In the genomic region with DNA sequence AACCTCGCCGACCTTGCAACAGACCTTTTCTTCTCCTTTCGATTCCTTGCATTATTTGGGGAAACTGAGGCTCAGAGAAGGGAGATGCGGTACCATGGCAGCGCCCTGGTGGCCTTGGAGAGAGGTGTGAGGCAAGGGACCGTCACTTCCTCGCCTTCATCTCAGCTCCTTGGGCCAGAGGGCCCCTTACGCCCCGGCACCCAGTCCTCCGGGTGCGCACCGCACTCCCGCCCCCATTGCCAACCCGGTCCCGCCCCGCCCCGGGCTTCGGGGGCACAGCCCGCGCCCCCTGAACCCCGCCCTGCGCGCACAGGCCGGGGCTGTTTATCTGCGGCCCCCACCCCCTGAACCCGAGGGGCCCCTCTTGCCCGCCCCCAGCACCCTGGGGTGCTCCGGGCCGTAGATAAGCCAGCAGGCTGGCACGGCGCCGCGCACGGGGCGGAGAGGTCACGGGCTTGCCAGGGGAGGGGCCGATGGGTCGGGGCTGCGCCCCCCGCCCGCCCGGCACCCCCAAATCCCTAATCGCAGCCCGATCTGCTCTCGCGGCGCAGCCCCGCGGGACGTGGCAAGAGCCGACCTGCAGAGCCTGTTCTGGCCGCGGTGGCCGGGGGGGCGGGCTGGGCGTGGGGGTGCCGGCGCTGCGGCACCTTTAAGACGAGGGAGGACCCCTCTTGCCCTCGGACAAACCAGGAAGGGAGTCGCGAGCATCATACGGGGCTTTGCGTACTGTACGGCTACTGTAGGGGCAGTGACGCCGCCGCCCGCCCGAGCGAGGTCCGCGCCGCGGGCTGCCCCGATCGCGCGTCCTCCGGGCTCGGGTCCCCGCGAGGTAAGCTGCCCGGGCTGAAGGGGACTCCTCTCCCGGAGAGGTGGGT, we compare ENCODE assay signal across 8 mouse cellular contexts. TPM values are rescaled to one million over a fixed set of nuclear protein-coding genes. Genes with fewer than 3 reads are reported as not detected.
DNase-seq lines count a peak whose midpoint lies in the region; ATAC-seq lines count a peak whose summit lies in the region.

No protein-coding gene starts in this region.

- H3K27ac ChIP-seq in hindbrain, embryonic 15.5 days (replicated peaks), result peak overlapping the region; percentile 98

- peaks cover 32% of the 10 kb centered on the region for H3K27me3 ChIP-seq in hindbrain, embryonic 15.5 days

- under 1% methylated on average over 67 of the region's 86 CpGs for WGBS in hindbrain, embryonic 15.5 days

- H3K9ac ChIP-seq in hindbrain, embryonic 15.5 days, result peak overlapping the region; percentile 96

- intact Hi-C loops in left cerebral cortex, postnatal 25 days (cut with DNase I), result loop anchor here (2.0 kb wide), 2 partner anchors 41 to 65 kb away; partner anchors contain the start of genes Eef2 and Thop1

- no peaks in the 10 kb centered on the region for H3K36me3 ChIP-seq in hindbrain, embryonic 15.5 days

- H3K4me1 ChIP-seq in hindbrain, embryonic 15.5 days (replicated peaks), result peaks cover 44% of the 10 kb centered on the region

- H3K4me3 ChIP-seq in hindbrain, embryonic 15.5 days, result peak overlapping the region; percentile 96

- DNase-seq in ZHBTc4 (ENCODE audit: low read depth, low spot score), result peak; percentile 60
- DNase-seq in cerebellum, postnatal 4 days (ENCODE audit: low spot score in 2 of 2), result peak; percentile 48 to 70
- DNase-seq in gastrocnemius, adult 18-20 months (ENCODE audit: low spot score), result peak; percentile 73
- DNase-seq in left cerebral cortex, postnatal 25 days (ENCODE audit: low spot score in 2 of 2), result peak; percentile 71 to 73
- peak; percentile 83 to 86 for DNase-seq in right cerebral cortex, postnatal 10 days (ENCODE audit: low spot score in 2 of 2)
- peak; percentile 85 for DNase-seq in urinary bladder, postnatal 14 days (ENCODE audit: low spot score)

- peak overlapping the region; percentile 97 for H3K4me2 ChIP-seq in hindbrain, embryonic 15.5 days

- peak; percentile 7; the same call in 1 of the 2 replicates for ATAC-seq in hindbrain, embryonic 15.5 days (ENCODE audit: low FRiP score, low read depth)
- peak; percentile 19 for ATAC-seq in megakaryocyte progenitor cell, adult 5-6 weeks (replicated peaks; ENCODE audit: poor library complexity)

- no peaks in the 10 kb centered on the region for H3K9me3 ChIP-seq in hindbrain, embryonic 15.5 days

RNA-seq across cellular contexts. Expression of gene Zbtb7a, which starts 1.0 kb away (rescaled TPM):
- total RNA-seq in gastrocnemius, adult 18-20 months (2021), result 10 to 100 TPM; 22.1 to 24.5 TPM
- 15.3 and 16.2 TPM in 2 replicates for polyA plus RNA-seq in hindbrain, embryonic 15.5 days (2015; fragmentation: Nextera tagmentation; extraction: Ambion mirVana)
- 100 to 1,000 TPM; 114 TPM for total RNA-seq in left cerebral cortex, postnatal 25 days (2021)
- 17.4 and 18.9 TPM in 2 replicates for total RNA-seq in megakaryocyte progenitor cell, adult 5-6 weeks (2015)
- total RNA-seq in megakaryocyte progenitor cell, adult 5-6 weeks (2017), result 7.7 and 8.6 TPM in 2 replicates

RNA-seq across cellular contexts. Expression of gene Map2k2, which starts 30.4 kb away (rescaled TPM):
- total RNA-seq in gastrocnemius, adult 18-20 months (2021), result 100 to 1,000 TPM; 173 to 189 TPM
- 248 and 259 TPM in 2 replicates for polyA plus RNA-seq in hindbrain, embryonic 15.5 days (2015; fragmentation: Nextera tagmentation; extraction: Ambion mirVana)
- 100 to 1,000 TPM; 122 to 124 TPM for total RNA-seq in left cerebral cortex, postnatal 25 days (2021)
- total RNA-seq in megakaryocyte progenitor cell, adult 5-6 weeks (2015), result 34.4 and 42.5 TPM in 2 replicates
- total RNA-seq in megakaryocyte progenitor cell, adult 5-6 weeks (2017), result 50.1 and 54.9 TPM in 2 replicates

RNA-seq across cellular contexts. Expression of gene Pias4, which starts 31.7 kb away (rescaled TPM):
- 10 to 100 TPM; 15.3 to 17.1 TPM for total RNA-seq in gastrocnemius, adult 18-20 months (2021)
- polyA plus RNA-seq in hindbrain, embryonic 15.5 days (2015; fragmentation: Nextera tagmentation; extraction: Ambion mirVana), result 52.2 and 61.2 TPM in 2 replicates
- total RNA-seq in left cerebral cortex, postnatal 25 days (2021), result 10 to 100 TPM; 26.6 to 28.7 TPM
- total RNA-seq in megakaryocyte progenitor cell, adult 5-6 weeks (2015), result 9.4 and 10.0 TPM in 2 replicates
- total RNA-seq in megakaryocyte progenitor cell, adult 5-6 weeks (2017), result 9.4 and 9.8 TPM in 2 replicates

RNA-seq across cellular contexts. Expression of gene Creb3l3, which starts 37.4 kb away (rescaled TPM):
- under 1 TPM in 1 of 2 experiments, not detected in 1; 0.09 TPM for total RNA-seq in gastrocnemius, adult 18-20 months (2021)
- polyA plus RNA-seq in hindbrain, embryonic 15.5 days (2015; fragmentation: Nextera tagmentation; extraction: Ambion mirVana), result 0.30 and 0.39 TPM in 2 replicates
- under 1 TPM; 0.25 to 0.60 TPM for total RNA-seq in left cerebral cortex, postnatal 25 days (2021)
- total RNA-seq in megakaryocyte progenitor cell, adult 5-6 weeks (2015), result 0.54 and 0.88 TPM in 2 replicates
- 0.30 and 0.58 TPM in 2 replicates for total RNA-seq in megakaryocyte progenitor cell, adult 5-6 weeks (2017)

RNA-seq across cellular contexts. Expression of gene Eef2, which starts 40.4 kb away (rescaled TPM):
- total RNA-seq in gastrocnemius, adult 18-20 months (2021), result 1,000 to 10,000 TPM; 1,320 to 1,335 TPM
- 532 and 536 TPM in 2 replicates for polyA plus RNA-seq in hindbrain, embryonic 15.5 days (2015; fragmentation: Nextera tagmentation; extraction: Ambion mirVana)
- 100 to 1,000 TPM; 854 to 872 TPM for total RNA-seq in left cerebral cortex, postnatal 25 days (2021)
- 526 and 599 TPM in 2 replicates for total RNA-seq in megakaryocyte progenitor cell, adult 5-6 weeks (2015)
- 1,508 and 1,553 TPM in 2 replicates for total RNA-seq in megakaryocyte progenitor cell, adult 5-6 weeks (2017)

Comparison
In these comparisons a context has a peak if more than half of its experiments do, and no peak if none do; other contexts are left out.
1. Peak in every context shown above with its lines: DNase-seq, ATAC-seq, H3K4me3 ChIP-seq and H3K27ac ChIP-seq.
2. RNA of gene Zbtb7a, which starts 1.0 kb away (total RNA-seq): 114 TPM in left cerebral cortex, postnatal 25 days; 22.1 to 24.5 TPM in gastrocnemius, adult 18-20 months and 7.7 to 18.9 TPM in megakaryocyte progenitor cell, adult 5-6 weeks; every median in the first group is over 4 times any median in the second.